Mouse (Mus musculus): ENCODE data around the gene Ppdpf.

DNA sequence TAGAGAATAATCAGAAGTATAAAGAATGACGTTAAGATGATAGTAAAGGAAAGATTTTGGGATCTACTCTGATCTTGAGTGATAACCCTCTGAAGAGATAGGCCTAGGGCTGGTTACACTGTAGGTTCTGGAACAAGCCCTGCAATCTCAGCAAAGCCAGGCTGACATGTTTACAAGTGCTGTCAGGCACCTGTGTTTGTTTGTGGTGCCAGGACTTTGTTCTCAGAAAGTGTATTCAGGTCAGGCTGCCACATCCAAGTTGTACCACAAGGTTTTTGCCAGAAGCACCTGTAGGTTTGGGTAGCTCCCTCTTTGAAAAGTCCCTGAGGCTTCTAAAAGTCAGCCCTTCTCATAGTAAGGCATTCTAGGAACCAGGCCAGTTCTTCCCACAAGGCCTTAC, 2.3 kb downstream of the Ppdpf start:
- TF ChIP-seq GATA1 (IDR thresholded peaks at IDR 0.05; ENCODE audit: low read length) (no peak), TAL1 (IDR thresholded peaks at IDR 0.05; ENCODE audit: low read length) (no peak)

All from erythroblast, embryonic 14.5 days (primary cell).